Mouse (Mus musculus) CH12.LX (cell line): Measurements from ENCODE around the gene Spag5. TPM values are rescaled to one million over a fixed set of nuclear protein-coding genes. Genes with fewer than 3 reads are reported as not detected.
A peak's percentile ranks its signal among the peaks of the same experiment; 100 is the strongest.

Experiments
- DNase-seq: peaks from one replicate; pipeline ENCODE4 v3.0.0-alpha.2; 2013; ENCODE audit errors: extremely low read depth
- H3K27ac ChIP-seq: 2 replicates; pipeline ENCODE4 v1.5.1; 2012; ENCODE audit warnings: low read depth, mild to moderate bottlenecking, control low read depth, moderate library complexity; ENCODE audit not compliant: insufficient read depth
- H3K27me3 ChIP-seq: replicated peaks from 2 replicates; pipeline ENCODE3; 2012; ENCODE audit warnings: inconsistent platforms
- H3K36me3 ChIP-seq, 2 experiments: replicated peaks in 1 of 2; 2 replicates each; pipeline versions ENCODE3 to v1.6.1; 2012; ENCODE audit warnings: inconsistent platforms in 1 of 2, low read length in 1 of 2, mild to moderate bottlenecking in 1 of 2, mixed read lengths in 1 of 2, moderate library complexity in 1 of 2; ENCODE audit not compliant: control insufficient read depth in 1 of 2, insufficient read depth in 1 of 2
- H3K4me1 ChIP-seq, 2 experiments: 2 replicates each; pipeline ENCODE4 v1.6.1; 2012; ENCODE audit warnings: inconsistent platforms in 1 of 2, moderate library complexity in 1 of 2; ENCODE audit not compliant: insufficient read depth in 2 of 2, control insufficient read depth in 1 of 2
- H3K4me2 ChIP-seq: 2 replicates; pipeline ENCODE4 v1.6.1; 2012; ENCODE audit warnings: low read depth, mild to moderate bottlenecking, control low read depth; ENCODE audit not compliant: poor library complexity, insufficient read depth, severe bottlenecking
- H3K4me3 ChIP-seq, 3 experiments: fragments of 150-350 bp in 1 of 3; sonication (generic) in 1 of 3; replicated peaks in 1 of 3; 2 replicates each; pipeline versions ENCODE3 to v1.5.1; 2011 to 2012; ENCODE audit warnings: low read depth in 2 of 3, low read length in 2 of 3, mild to moderate bottlenecking in 2 of 3, moderate library complexity in 2 of 3, control low read depth in 1 of 3, improper control_type of control experiment in 1 of 3, inconsistent platforms in 1 of 3, mixed read lengths in 1 of 3; ENCODE audit not compliant: poor library complexity in 1 of 3
- H3K79me2 ChIP-seq: replicated peaks from 2 replicates; pipeline ENCODE4 v1.6.1; 2012; ENCODE audit warnings: mild to moderate bottlenecking, moderate library complexity; ENCODE audit not compliant: control insufficient read depth, poor library complexity, insufficient read depth, severe bottlenecking; ENCODE audit errors: extremely low read depth
- H3K9ac ChIP-seq: 2 replicates; pipeline ENCODE4 v1.6.1; 2012; ENCODE audit warnings: low read depth, mild to moderate bottlenecking, control low read depth, moderate library complexity; ENCODE audit not compliant: insufficient read depth
- H3K9me3 ChIP-seq: replicated peaks from 2 replicates; pipeline ENCODE3; 2012; ENCODE audit warnings: low read length, inconsistent platforms, mixed read lengths
- BHLHE40 ChIP-seq: IDR thresholded peaks from 2 replicates; pipeline ENCODE4 v1.6.1; 2011; ENCODE audit warnings: mild to moderate bottlenecking, low read depth, low read length, improper control_type of control experiment
- CHD2 ChIP-seq: IDR thresholded peaks from 2 replicates; pipeline ENCODE4 v1.6.1; 2011; ENCODE audit warnings: low read length, improper control_type of control experiment
- ELF1 ChIP-seq: IDR thresholded peaks from 2 replicates; pipeline ENCODE4 v1.6.1; 2014; ENCODE audit warnings: low read depth, mild to moderate bottlenecking, inconsistent platforms, low read length, improper control_type of control experiment
- EP300 ChIP-seq: IDR thresholded peaks from 2 replicates; pipeline ENCODE4 v1.6.1; 2011; ENCODE audit warnings: low read length, improper control_type of control experiment
- IRF4 ChIP-seq: IDR thresholded peaks from 2 replicates; pipeline ENCODE4 v1.6.1; 2014; ENCODE audit warnings: low read depth, mild to moderate bottlenecking, inconsistent platforms, low read length, improper control_type of control experiment
- JUN ChIP-seq: IDR thresholded peaks from 2 replicates; pipeline ENCODE4 v1.6.1; 2011; ENCODE audit warnings: low read depth, mild to moderate bottlenecking, low read length, improper control_type of control experiment, moderate library complexity; ENCODE audit not compliant: insufficient read depth
- MAFK ChIP-seq: IDR thresholded peaks from 2 replicates; pipeline ENCODE4 v1.6.1; 2011; ENCODE audit warnings: low read length, improper control_type of control experiment; ENCODE audit not compliant: insufficient replicate concordance
- MAZ ChIP-seq: IDR thresholded peaks from 2 replicates; pipeline ENCODE4 v1.6.1; 2012; ENCODE audit warnings: low read depth, mild to moderate bottlenecking, inconsistent platforms, low read length, improper control_type of control experiment, moderate library complexity
- MEF2A ChIP-seq: IDR thresholded peaks from 2 replicates; pipeline ENCODE4 v1.6.1; 2014; ENCODE audit warnings: low read depth, mild to moderate bottlenecking, inconsistent platforms, low read length, improper control_type of control experiment, borderline replicate concordance
- MXI1 ChIP-seq: IDR thresholded peaks from 2 replicates; pipeline ENCODE4 v1.6.1; 2011; ENCODE audit warnings: mild to moderate bottlenecking, low read depth, low read length, improper control_type of control experiment
- MYC ChIP-seq: IDR thresholded peaks from 2 replicates; pipeline ENCODE4 v1.6.1; 2011; ENCODE audit warnings: low read depth, mild to moderate bottlenecking, improper control_type of control experiment, low read length
- NELFE ChIP-seq: IDR thresholded peaks from 2 replicates; pipeline ENCODE4 v1.6.1; 2011; ENCODE audit warnings: low read depth, low read length, improper control_type of control experiment
- NRF1 ChIP-seq: IDR thresholded peaks from 2 replicates; pipeline ENCODE4 v1.6.1; 2014; ENCODE audit warnings: low read depth, mild to moderate bottlenecking, inconsistent platforms, low read length, improper control_type of control experiment, moderate library complexity
- PAX5 ChIP-seq: IDR thresholded peaks from 2 replicates; pipeline ENCODE4 v1.6.1; 2012; ENCODE audit warnings: low read length, inconsistent platforms, mixed read lengths
- POLR2A ChIP-seq: IDR thresholded peaks from 2 replicates; pipeline ENCODE4 v1.6.1; 2011; ENCODE audit warnings: low read depth, mild to moderate bottlenecking, improper control_type of control experiment, low read length
- POLR2AphosphoS2 ChIP-seq: IDR thresholded peaks from 2 replicates; pipeline ENCODE4 v1.6.1; 2011; ENCODE audit warnings: low read depth, low read length, improper control_type of control experiment
- RCOR1 ChIP-seq: conservative IDR thresholded peaks from 2 replicates; pipeline ENCODE4 v1.6.1; 2012; ENCODE audit warnings: low read depth, mild to moderate bottlenecking, inconsistent platforms, low read length, improper control_type of control experiment
- SIN3A ChIP-seq: IDR thresholded peaks from 2 replicates; pipeline ENCODE4 v1.6.1; 2012; ENCODE audit warnings: low read length, improper control_type of control experiment, inconsistent platforms
- TCF12 ChIP-seq: IDR thresholded peaks from 2 replicates; pipeline ENCODE4 v1.6.1; 2014; ENCODE audit warnings: low read depth, mild to moderate bottlenecking, inconsistent platforms, low read length, improper control_type of control experiment
- UBTF ChIP-seq: IDR thresholded peaks from 2 replicates; pipeline ENCODE4 v1.6.1; 2012; ENCODE audit warnings: low read depth, mild to moderate bottlenecking, inconsistent platforms, low read length, improper control_type of control experiment, moderate library complexity
- USF1 ChIP-seq: IDR thresholded peaks from 2 replicates; pipeline ENCODE4 v1.6.1; 2014; ENCODE audit warnings: low read depth, mild to moderate bottlenecking, inconsistent platforms, low read length, improper control_type of control experiment
- ZC3H11A ChIP-seq: IDR thresholded peaks from 2 replicates; pipeline ENCODE4 v1.6.1; 2012; ENCODE audit warnings: low read depth, mild to moderate bottlenecking, inconsistent platforms, low read length, improper control_type of control experiment
- ZMIZ1 ChIP-seq: IDR thresholded peaks from 2 replicates; pipeline ENCODE4 v1.6.1; 2012; ENCODE audit warnings: low read depth, mild to moderate bottlenecking, inconsistent platforms, low read length, improper control_type of control experiment
- ZNF384 ChIP-seq: IDR thresholded peaks from 2 replicates; pipeline ENCODE4 v1.6.1; 2012; ENCODE audit warnings: low read depth, low read length, improper control_type of control experiment, inconsistent platforms
- dilution Hi-C: fragments of 300-500 bp; cut with MboI; formaldehyde crosslinking; loops from 2 replicates; pipeline ENCODE4 v1.14.3; 2020; ENCODE audit warnings: low sequenced_read_pairs; ENCODE audit not compliant: extremely low pct_unique_long_range_greater_than_20kb, extremely low pct_ligation_motif_present
- in situ Hi-C: fragments of 300-500 bp; cut with MboI; formaldehyde crosslinking; loops from 3 replicates; pipeline ENCODE4 v1.14.3; 2019; ENCODE audit warnings: low sequenced_read_pairs, low pct_ligation_motif_present, low pct_unique_long_range_greater_than_20kb, mixed read lengths
- polyA plus RNA-seq: library from polyadenylated mRNA; unstranded; fragments of >175 nt; gene quantifications from 2 replicates; pipeline ENCODE4 v1.2.1, GENCODE M21; 2012; ENCODE audit warnings: low read depth; ENCODE audit not compliant: insufficient read length
- total RNA-seq, 2 experiments: library from RNA; depleted of rRNA; stranded (reverse); fragments of 300-350 nt in 1 of 2; fragments of >200 nt in 1 of 2; gene quantifications; 2 replicates each; pipeline ENCODE4 v1.2.3; 2012 to 2014

The Spag5 gene
- total and polyA plus RNA-seq, 3 experiments = 47.7 to 92.3 (median 57.0) TPM

DNA sequence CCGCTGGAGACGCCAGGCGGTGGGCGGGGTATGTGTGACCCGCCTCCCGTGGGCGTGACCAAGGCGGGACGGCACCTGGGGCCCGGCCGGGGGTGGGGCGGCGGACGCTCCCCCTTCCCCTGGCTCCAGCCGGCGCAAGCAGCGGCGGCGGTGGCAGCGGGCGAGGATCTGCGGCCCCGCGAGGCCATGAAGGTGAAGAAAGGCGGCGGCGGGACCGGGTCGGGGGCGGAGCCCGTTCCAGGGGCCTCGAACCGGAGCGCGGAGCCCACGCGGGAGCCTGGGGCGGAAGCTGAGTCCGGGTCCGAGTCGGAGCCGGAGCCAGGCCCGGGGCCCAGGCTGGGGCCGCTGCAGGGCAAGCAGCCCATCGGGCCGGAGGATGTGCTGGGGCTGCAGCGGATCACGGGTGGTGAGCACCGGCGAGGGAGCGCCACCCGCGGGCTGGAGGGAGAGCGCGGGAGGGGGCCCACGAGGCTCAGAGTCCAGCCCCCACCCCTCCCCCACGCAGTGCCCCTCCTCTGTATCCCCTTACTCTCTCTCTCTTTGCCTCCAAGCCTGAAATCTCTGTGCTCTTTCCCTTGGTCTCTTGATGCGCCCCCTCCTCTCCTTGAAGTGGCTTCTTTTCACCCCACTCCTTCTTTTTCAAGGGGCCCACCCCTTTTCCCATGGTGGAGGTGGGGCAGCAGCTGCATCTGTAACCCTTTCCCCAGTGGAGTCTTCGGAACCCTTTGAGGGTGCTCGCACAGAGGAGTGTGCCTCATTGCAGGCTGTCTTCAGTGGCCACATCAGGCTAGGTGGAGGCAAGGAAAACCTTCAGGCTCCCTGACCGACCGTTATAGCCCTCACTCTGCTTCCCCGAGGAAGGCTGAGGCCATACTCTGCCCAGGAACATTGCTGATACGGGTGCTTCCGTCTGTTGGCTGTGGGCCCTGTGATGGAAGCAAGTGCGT is 42.3 kb downstream of the Spag5 start, which contains the start of gene Unc119:
TSS of gene Unc119 (plus strand) at position 102 of the 947 bp plus-strand sequence.
- dilution Hi-C loops (no loop called here), in situ Hi-C loops (no loop called here)
- peaks cover 8% of the 10 kb centered on the region for H3K79me2 ChIP-seq
- peak within 1 kb of the TSS; percentile 77 for H3K4me2 ChIP-seq
- no peaks in the 10 kb centered on the region for H3K9me3 ChIP-seq
- peak within 1 kb of the TSS; percentile 44 for H3K27ac ChIP-seq
- no peaks in the 10 kb centered on the region for H3K27me3 ChIP-seq
- TF ChIP-seq CHD2 (peak; percentile 67), ZNF384 (no peak), MEF2A (peak; percentile 69), MXI1 (0 out of 2 replicates have a peak, but pooled peaks have one; percentile 72), EP300 (no peak), NELFE (peak; percentile 84), IRF4 (peak; percentile 28; the same call in 1 of the 2 replicates), PAX5 (no peak), ZC3H11A (no peak), NRF1 (peak; percentile 57), MYC (no peak), RCOR1 (peak; percentile 44; the same call in 1 of the 2 replicates), MAFK (no peak), ELF1 (peak; percentile 22; the same call in 1 of the 2 replicates), ZMIZ1 (peak; percentile 87), UBTF (peak; percentile 55; the same call in 1 of the 2 replicates), POLR2A (peak; percentile 78), JUN (no peak), POLR2AphosphoS2 (peak; percentile 70; the same call in 1 of the 2 replicates), USF1 (no peak), MAZ (no peak), SIN3A (peak; percentile 46), TCF12 (peak; percentile 71; the same call in 1 of the 2 replicates), BHLHE40 (0 out of 2 replicates have a peak, but pooled peaks have one; percentile 25)
- H3K36me3 ChIP-seq = peaks cover 32 to 46% of the 10 kb centered on the region in 2 experiments
- H3K4me1 ChIP-seq = peaks cover 25 to 46% of the 10 kb centered on the region in 2 experiments
- H3K9ac ChIP-seq = peak within 1 kb of the TSS; percentile 91
- no peak for DNase-seq
- H3K4me3 ChIP-seq = peak within 1 kb of the TSS; percentile 73 to 86 (median 75)
